Mouse (Mus musculus): Measurements from ENCODE around the gene Itgb3.
A peak's percentile ranks its signal among the peaks of the same experiment; 100 is the strongest.

The Itgb3 gene

GRCm38 (mm10) chr11:104661106-104661505 is 53.3 kb downstream of the Itgb3 start:
- DNase-seq (ENCODE audit: low read depth, low spot score) = no peak

- DNase-seq (ENCODE audit: low read depth, low spot score) = no peak
Measured at GRCm38 (mm10) chr11:104661531-104662205, 53.9 kb downstream of the Itgb3 start.

DNA sequence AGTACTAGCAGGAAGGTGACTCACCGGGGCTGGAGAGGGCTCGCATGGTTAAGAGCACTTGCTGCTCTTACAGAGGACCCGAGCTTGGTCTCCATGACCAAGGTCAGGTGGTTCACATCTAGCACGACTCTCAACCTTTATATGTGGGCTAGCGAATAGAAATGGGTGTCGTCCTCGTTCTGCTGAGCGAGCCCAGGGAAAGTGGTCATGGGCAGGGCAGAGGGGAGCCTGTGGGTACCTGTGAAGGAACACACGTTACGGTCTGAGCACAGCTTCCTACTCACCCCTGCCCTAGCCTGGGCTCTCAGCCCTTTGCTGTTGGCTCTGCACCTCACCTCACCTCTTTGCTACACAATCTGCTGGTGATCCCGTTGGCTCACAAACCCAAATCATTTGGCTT is 54.8 kb downstream of the Itgb3 start:
- DNase-seq (ENCODE audit: low read depth, low spot score) = no peak

GRCm38 (mm10) chr11:104663241-104663877 is 55.6 kb downstream of the Itgb3 start:
- no peak for DNase-seq (ENCODE audit: low read depth, low spot score)

- DNase-seq (ENCODE audit: low read depth, low spot score) = no peak
Measured at GRCm38 (mm10) chr11:104663878-104664261, 56.1 kb downstream of the Itgb3 start.

- no peak for DNase-seq (ENCODE audit: low read depth, low spot score)
Measured at GRCm38 (mm10) chr11:104664441-104664840, 56.6 kb downstream of the Itgb3 start.

DNA sequence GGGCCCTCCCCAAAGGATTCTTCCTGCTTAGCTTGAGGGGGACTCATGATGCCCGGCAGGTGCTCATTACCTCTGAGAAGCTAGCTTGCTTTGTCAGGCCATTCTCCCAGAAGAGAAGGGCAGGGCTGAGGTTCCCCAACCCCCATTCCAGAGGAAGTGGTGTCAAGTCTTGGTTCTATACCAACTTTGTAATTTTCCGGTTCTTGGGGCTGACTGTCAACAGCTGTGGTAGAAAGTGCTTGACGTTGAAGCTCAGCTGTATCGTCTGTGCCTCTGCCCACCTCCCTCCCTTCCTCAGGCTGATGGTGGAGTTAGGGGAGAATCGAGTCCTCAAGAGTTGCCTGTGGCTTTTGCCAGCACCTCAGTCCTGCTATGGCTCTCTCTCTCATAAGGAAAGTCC is 59.6 kb downstream of the Itgb3 start:
- DNase-seq (ENCODE audit: low read depth, low spot score) = no peak

DNA sequence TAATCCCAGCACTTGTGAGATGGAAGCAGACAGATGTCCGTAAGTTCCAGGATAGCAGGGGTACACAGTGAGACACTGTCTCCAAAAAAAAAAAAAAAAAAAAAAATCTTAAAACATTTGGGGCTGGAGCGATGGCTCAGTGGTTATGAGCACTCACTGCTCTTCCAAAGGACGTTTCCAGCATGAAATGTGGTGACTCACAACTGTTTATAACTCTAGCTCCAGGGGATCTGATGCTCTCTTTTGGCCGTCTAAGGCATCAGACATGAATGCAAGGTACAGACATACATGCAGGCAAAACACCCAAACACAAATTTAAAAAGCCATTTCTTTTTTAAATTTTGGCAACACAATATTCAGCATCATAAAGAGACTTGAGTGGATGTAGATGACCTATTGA is 65.6 kb downstream of the Itgb3 start:
- no peak for DNase-seq (ENCODE audit: low read depth, low spot score)

DNA sequence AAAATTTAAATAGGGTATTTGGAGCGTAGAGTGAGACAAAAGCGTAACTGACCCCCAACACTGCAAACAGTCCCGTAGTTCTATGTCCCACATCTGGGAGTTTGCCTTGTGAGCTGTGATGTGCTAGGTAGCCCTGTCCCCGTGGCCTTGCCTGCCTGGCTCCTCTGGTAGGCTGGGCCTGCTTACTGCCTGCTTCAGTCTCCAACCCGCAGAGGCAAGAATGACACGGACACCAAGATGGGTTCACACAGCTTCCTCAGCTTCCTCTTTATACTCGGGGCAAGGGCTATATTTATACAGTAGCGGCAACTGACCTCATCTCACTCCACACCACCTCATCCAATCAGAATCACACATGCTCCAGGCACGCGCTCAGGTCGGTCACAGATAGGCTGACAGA is 67.0 kb downstream of the Itgb3 start:
- DNase-seq (ENCODE audit: low read depth, low spot score) = peak; percentile 41

DNA sequence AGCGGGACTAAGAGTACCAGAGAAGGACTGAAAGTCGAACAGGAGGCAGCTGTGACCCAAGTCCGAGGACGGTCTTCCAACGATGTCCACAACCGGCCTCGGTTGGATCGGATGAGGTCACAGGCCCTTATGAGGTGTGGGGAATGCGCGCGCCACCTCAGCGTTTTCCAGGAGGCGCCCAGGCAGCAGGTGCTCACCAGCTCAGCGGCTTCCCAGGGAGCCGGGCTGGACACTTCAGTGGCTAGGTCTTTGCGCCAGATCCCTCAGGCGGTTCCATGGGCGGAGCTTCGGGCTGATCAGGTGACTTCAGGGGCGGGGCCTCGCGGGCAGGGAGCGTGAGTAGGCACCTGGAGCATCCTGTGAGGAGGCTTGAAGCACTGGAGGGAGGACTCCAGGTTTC is 77.7 kb downstream of the Itgb3 start, which contains the start of gene Gm11639:
Gene Gm11639 (plus strand): TSS at position 160 of the 400 bp plus-strand sequence.
- peak; percentile 92 for DNase-seq (ENCODE audit: low read depth, low spot score)

DNA sequence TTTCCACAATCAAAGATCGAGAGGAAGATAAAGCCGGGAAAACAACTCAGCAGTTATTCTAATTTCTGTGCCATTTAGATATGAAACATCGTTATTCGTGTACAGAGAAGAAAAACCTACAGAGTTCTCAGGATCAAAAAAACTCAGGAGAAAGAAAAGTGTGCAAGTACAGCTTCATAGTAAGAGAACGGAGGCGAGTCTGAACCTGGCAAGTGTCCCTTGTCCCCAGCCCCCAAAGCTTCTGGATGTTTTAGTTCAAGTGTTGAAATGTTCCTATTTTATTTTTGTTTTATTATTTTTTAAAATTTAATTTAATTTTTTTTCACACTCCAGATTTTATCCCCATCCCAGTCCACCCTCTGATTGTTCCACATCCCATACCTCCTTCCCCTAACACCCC is 85.4 kb downstream of the Itgb3 start:
- DNase-seq (ENCODE audit: low read depth, low spot score) = no peak

GRCm38 (mm10) chr11:104704097-104704496 is 96.3 kb downstream of the Itgb3 start:
- DNase-seq (ENCODE audit: low read depth, low spot score) = no peak

DNA sequence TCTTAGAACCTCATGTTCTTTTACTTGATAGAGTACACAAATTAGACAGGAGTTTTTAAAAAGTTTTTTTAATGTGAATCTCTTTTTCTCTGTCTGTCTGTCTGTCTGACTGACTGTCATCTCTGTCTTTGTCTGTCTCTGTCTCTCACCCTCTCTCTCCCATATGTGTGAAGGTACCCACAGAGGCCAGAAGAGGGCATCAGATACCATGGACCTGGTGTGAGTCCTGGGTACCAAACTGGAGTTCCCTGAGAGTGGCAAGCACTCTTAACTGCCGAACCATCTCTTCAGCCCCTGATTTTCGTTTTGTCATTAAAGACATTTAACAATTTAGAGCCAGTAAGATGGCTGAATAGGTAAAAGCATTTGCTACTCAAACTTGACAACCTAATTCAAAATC is 99.3 kb downstream of the Itgb3 start:
- DNase-seq (ENCODE audit: low read depth, low spot score) = peak; percentile 40

Measured in ZHBTc4 (cell line).